Mouse (Mus musculus): Measurements from ENCODE around the gene Ppp4r1.
A peak's percentile ranks its signal among the peaks of the same experiment; 100 is the strongest.

The Ppp4r1 gene

DNA sequence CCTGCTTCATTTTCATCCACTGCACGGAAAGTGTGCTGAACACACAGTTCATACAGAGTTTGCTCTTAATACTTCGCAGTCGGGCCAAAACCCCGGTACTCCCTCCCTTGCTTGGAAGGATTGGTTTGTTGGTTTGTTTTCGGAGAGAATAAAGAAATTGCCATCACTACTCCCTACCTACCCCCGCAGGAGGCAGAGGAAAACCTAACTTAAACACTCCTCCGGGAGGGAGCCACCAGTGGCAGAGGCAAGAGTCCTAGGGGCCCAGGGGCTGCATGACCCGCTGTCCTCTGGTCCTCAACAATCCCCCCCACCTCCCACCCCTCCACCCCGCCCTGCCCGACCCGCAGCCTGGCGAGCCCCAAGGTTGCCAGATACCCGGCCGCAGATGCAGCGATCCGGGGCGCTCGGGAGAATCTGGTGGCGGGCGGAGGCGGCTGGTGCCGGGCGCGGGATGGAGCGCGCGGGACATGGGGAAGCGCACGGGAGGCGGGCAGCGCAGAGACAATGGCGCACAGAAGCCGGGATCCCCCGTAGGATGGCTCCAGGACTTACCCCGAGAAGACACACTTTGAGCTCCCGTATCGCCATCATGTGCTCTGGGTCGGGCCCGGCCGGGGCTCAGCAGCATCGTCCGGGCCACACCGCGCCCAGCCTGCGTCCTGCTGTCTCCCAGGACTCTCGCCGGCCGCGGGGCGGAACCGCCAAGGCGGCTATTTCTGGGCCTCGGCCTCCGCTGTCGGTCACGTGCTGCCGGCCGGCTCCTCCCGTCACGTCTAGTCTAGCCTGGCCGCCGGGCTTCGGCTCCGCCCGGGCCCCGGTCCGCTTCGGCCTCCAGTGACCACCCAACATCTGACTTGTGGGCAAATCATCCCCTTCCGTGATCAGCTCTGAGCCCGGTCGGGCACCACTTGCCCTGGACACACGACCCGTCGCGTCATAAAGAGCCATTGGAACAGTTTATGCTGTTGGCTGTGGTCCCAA lies 10.1 kb upstream of the Ppp4r1 start, which contains the start of gene Rab31:
Gene Rab31, minus strand, starts transcription at position 802 of the 984 bp plus-strand sequence.
- DNase-seq (ENCODE audit: low spot score): peak; percentile 75

- no peak for DNase-seq (ENCODE audit: low spot score)
These were observed 8.8 kb upstream of the Ppp4r1 start for GRCm38 (mm10) chr17:65773617-65774016.

DNA sequence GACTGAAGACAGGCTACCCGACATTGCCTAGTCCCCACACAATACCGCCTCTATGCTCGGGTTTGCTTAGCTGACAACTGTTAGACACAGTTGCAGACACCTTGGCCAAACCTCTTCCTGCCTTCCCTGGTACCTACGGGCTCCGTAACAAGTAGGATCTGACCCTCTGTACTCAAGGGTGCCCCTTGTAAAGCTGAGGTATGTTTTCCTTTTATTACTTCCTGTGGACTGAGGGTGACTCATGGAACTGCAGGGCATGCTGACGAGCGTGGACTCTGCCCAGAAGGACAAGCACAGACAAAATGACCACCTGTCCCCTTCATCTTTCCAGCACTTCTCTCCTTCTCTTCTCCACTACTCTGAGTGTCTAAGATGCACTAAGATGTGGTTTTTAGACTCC lies 7.9 kb upstream of the Ppp4r1 start:
- DNase-seq (ENCODE audit: low spot score): no peak

- no peak for DNase-seq (ENCODE audit: low spot score)
These were observed 6.1 kb upstream of the Ppp4r1 start for GRCm38 (mm10) chr17:65776228-65776627.

DNA sequence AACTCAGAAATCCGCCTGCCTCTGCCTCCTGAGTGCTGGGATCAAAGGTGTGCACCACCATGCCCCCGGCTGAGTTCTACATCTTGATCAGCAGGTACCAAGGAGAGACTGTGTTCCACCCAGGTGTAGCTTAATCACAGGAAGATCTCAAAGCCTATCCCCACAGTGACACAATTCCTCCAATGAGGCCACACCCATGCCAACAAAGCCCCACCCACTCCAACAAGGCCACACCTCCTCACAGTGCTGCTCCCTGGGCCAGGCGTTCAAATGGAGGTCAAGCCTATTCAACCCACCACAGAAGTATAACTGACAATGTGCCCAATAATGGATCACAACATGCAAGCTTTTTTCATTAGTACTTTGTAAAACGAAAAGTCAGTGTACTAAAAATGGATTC lies 4.9 kb upstream of the Ppp4r1 start:
- DNase-seq (ENCODE audit: low spot score): no peak

DNA sequence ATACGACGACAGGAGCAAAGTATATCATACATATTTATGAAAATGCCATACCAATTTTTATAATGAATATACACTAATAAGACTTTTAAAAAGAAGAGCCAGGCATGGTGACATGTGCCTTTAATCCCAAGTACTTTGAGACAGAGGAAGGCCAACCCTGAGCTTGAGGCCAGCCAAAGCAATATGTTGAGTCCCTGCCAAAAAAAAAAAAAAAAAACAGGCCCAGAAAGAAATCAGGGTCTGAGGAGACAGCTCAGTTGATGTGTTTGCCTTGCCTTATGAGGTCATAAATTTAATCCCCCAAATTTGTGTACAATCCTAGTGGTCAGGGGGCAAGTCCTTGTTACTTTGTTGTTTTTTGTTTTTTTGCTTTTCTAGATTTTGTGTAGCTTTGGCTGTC lies 1.4 kb upstream of the Ppp4r1 start:
- no peak for DNase-seq (ENCODE audit: low spot score)

DNA sequence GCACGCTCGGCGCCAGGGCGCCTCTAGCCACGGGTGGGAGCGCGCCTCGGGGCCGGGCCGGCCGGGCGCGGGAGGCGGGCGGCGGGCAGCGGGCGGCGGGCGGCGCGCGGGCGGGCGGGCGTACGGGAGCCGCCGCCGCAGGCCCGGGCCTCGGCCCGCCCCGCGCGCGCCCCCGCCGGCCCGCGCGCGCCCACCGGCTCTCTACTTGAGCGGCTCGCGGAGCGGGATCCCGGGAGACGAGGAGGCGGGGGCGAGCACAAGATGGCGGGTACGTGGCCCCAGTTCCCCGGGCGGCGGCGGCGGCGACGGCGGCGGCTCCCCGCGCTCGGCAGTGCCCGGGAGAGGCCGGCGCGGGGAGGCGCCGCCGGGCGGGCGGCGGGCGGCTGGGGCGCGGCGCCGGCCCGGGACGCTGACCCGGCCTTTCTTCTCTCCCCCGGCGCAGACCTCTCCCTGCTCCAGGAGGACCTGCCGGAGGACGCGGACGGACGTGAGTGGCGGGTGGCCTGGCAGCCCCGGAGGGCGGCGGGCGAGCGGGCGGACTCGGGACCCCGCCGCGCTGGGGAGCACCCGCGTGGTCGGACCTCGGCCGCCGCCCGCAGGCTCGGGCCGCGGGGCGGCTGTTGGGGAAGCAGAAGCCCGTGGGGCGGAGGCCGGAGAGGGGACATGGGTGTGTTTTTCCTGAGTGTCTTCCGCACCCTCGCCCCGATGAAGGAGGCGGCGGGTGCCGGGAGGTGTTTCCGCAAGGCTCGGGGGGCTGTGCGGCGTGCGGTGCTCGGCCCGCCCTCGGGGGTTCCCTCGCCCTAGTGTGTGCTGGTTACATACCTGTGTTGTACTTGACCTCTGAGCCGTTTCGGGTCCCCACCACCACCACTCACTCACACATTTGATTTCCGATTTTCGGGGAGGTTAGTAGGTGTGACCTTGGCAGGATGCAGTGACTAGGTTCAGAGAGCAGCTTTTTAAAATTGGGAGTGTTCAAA lies 1.1 kb downstream of the Ppp4r1 start:
- DNase-seq (ENCODE audit: low spot score): peak; percentile 60

- no peak for DNase-seq (ENCODE audit: low spot score)
These were observed 2.3 kb downstream of the Ppp4r1 start for GRCm38 (mm10) chr17:65784610-65785140.

DNA sequence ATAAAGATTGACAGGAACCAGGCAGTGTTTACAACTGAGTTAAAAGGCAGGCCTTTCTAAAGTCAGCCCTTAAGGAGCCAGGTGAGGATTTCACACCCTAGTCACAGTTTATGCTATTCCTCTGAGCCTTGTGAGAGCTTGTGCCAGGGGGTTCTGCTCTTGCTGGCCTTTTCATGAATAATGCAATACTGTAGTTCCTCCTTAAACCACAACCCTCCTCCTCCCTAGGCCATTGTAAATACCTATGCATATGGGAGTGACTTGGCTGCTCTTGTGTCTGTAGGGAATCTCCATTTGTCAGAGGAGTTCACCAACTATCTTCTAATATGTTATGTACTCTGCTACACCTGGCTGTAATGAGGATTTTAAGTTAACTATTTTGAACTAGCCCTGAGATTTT lies 3.3 kb downstream of the Ppp4r1 start:
- no peak for DNase-seq (ENCODE audit: low spot score)

- DNase-seq (ENCODE audit: low spot score): no peak
These were observed 3.9 kb downstream of the Ppp4r1 start for GRCm38 (mm10) chr17:65786225-65786624.

DNA sequence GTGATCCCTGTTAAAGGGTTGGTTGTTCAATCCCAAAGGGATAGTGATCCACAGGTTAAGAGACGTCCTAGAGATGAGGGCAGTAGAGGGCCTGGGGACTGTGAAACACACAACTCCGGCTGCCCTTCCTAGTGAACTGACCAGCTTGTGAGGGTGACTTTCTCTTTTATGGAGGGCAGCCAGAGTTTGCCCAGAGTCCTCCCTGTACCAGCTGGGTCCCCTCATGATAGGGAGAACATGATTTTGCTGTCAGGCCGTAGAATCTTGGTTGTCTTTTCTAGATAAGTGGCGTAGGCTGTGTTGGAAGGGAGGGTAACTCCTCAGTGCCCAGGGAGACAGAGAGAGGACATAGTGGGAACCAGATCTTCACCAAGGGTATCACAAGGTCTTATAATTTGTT lies 4.9 kb downstream of the Ppp4r1 start:
- DNase-seq (ENCODE audit: low spot score): no peak

DNA sequence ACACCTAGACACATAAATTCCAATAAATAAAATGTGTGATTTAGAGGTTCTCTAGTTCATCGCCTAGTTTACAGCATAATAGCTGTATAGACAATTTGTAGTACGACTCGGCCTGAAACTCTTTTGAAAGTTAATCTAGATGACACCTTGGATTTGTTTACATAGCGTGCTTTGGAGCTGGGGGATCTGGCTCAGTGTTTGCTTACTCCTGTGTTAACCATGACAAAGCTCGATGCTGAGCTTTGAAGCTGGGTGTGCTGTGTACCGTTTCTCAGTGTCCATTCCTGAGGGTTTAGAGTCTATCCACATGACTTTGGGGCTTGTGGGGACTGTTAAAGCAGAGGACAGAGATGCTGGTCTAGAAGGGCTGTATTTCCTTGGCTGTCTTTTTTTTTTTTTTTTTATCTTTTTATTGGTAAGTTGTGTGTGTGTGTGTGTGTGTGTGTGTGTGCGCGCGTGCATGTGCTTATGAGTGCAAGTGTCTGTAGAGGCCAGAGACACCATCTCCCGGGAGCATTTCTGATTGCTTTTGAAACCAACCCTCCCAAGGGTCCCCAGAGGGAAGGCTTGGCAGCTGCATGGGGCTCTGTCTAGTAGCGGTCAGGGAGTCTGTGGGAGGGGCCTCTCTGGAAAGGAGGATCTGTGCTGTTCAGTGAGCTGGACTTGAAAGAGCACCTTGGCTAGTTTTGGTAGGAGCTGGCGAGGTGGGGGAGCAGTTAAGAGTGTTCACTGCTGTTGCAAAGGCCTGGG lies 6.3 kb downstream of the Ppp4r1 start:
- no peak for DNase-seq (ENCODE audit: low spot score)

DNA sequence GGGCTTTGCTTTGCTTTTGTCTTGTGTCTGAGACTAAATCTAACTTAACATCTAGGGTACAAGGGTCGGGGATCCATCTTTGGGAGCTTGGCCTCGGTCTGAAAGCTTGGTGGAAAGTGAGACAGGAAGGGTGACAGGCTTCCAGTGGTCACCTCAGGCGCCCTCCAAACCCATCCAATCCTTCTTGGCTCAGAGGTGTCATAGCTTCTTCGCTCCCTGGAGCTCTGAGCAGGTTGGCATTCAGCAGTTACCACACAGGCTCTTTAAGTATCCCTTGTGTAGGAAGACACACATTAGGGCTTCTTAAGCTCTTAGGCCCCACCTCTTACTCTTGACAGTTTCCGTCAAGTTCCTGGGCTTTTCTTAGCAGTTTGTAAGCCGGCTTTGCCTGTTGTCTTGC lies 7.2 kb downstream of the Ppp4r1 start:
- no peak for DNase-seq (ENCODE audit: low spot score)

GRCm38 (mm10) chr17:65791161-65791560 lies 8.8 kb downstream of the Ppp4r1 start:
- no peak for DNase-seq (ENCODE audit: low spot score)

DNA sequence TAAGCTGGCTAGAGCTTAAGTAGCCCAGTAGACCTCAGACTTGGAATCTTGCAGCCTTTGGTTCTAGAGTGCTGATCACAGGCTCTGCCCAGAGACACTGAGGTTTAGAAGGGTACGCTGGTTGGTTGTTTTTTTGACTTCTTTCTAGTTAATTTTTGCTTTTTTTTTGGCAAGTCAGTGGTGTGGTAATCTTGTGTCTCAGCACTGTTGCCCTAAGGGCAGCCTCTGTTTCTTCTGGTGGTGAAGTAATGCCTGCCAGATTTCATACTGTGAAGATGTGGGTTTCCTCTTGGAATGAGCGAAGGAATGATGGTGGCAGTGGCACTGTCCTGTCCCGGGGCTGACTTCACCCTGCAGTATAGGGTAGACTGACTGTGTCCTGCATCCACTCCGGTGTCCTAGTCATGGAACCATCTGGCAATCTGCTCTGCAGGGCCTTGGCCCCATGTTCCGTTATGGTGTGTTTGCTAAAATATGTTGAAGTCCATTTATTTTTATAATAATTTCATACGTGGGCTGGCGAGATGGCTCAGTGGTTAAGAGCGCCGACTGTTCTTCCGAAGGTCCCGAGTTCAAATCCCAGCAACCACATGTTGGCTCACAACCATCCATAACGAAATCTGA lies 11.0 kb downstream of the Ppp4r1 start:
- DNase-seq (ENCODE audit: low spot score): no peak

- DNase-seq (ENCODE audit: low spot score): no peak
These were observed 11.9 kb downstream of the Ppp4r1 start for GRCm38 (mm10) chr17:65794096-65794850.

- no peak for DNase-seq (ENCODE audit: low spot score)
These were observed 13.7 kb downstream of the Ppp4r1 start for GRCm38 (mm10) chr17:65796056-65796455.

DNA sequence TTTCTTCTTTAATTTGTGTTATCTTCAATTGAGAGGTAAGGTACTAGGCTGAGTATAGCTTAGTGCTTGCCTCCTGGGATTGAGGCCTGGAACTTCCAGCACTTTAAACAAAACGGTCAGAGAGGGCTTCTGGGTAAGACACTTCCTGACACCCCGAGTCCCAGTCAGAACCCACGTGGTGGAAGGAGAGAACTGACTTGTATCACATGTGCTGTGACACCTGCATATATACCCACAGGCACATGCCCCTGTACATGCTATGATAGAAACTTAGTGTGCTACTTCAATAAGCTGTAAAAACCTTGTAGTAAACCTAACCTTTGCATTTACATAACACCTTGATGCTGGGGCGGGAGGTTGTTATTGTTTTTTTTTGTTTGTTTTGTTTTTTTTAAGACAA lies 16.1 kb downstream of the Ppp4r1 start:
- no peak for DNase-seq (ENCODE audit: low spot score)

DNA sequence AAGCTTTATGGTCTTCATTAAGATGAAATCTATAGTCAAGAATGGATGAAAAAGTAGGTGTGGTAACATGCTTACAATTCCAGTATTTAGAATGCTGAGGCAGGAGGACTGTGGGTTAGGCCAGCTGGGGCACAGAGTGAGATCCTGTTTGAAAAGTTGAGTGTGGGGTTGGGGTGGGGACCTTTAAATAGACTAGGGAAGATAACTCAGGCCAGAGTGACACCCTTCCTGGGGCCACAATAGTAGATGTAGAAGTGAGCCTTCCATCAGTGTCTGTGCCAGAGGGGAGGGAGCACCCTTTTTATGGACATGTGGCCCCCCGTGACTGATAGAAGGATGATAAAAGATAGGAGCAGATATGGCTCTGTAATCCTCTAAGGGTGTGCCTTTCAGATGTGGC lies 17.0 kb downstream of the Ppp4r1 start:
- no peak for DNase-seq (ENCODE audit: low spot score)

- DNase-seq (ENCODE audit: low spot score): no peak
These were observed 18.1 kb downstream of the Ppp4r1 start for GRCm38 (mm10) chr17:65800451-65800850.

Measured in ovary, adult 18-20 months (tissue).